Mouse (Mus musculus): ENCODE data around the gene Olfr1279. TPM values are rescaled to one million over a fixed set of nuclear protein-coding genes. Genes with fewer than 3 reads are reported as not detected.

The Olfr1279 gene
- not detected in 2 replicates for polyA plus RNA-seq (2011; ENCODE audit: insufficient read depth, insufficient read length, low read depth, missing spikeins)

GRCm38 (mm10) chr2:111300374-111300773, at the start of gene Olfr1279:
TSS of gene Olfr1279 (plus strand) at chr2:111300635.
- H3K4me1 ChIP-seq (ENCODE audit: control insufficient read depth, insufficient read depth, low read length) = no peaks in the 10 kb centered on the region
- no peak within 1 kb of the TSS for H3K27ac ChIP-seq (ENCODE audit: insufficient read depth, low read length)
- H3K27me3 ChIP-seq (ENCODE audit: control insufficient read depth, insufficient read depth, low read length, poor library complexity, severe bottlenecking) = no peaks in the 10 kb centered on the region
- H3K4me3 ChIP-seq (ENCODE audit: low read depth, low read length) = no peak within 1 kb of the TSS
- no peaks in the 10 kb centered on the region for H3K9me3 ChIP-seq (replicated peaks; ENCODE audit: control insufficient read depth, insufficient read depth, low read length, poor library complexity, severe bottlenecking)
- TF ChIP-seq EP300 (IDR thresholded peaks at IDR 0.05; ENCODE audit: insufficient read depth, low read depth, low read length) (no peak), CTCF (IDR thresholded peaks at IDR 0.05; ENCODE audit: low read depth, low read length) (no peak), POLR2A (IDR thresholded peaks at IDR 0.05; ENCODE audit: insufficient read depth, low read length) (no peak)
- no peaks in the 10 kb centered on the region for H3K36me3 ChIP-seq (ENCODE audit: control insufficient read depth, insufficient read depth, low read length, poor library complexity, severe bottlenecking)
- no peak within 1 kb of the TSS for H3K9ac ChIP-seq (ENCODE audit: low read depth, poor library complexity, severe bottlenecking)

- H3K9me3 ChIP-seq (replicated peaks; ENCODE audit: control insufficient read depth, insufficient read depth, low read length, poor library complexity, severe bottlenecking) = no peaks in the 10 kb centered on the region
- H3K4me1 ChIP-seq (ENCODE audit: control insufficient read depth, insufficient read depth, low read length) = no peaks in the 10 kb centered on the region
- H3K27ac ChIP-seq (ENCODE audit: insufficient read depth, low read length) = no peak within 1 kb of the TSS
- H3K4me3 ChIP-seq (ENCODE audit: low read depth, low read length) = no peak within 1 kb of the TSS
- TF ChIP-seq EP300 (IDR thresholded peaks at IDR 0.05; ENCODE audit: insufficient read depth, low read depth, low read length) = no peak
- no peaks in the 10 kb centered on the region for H3K36me3 ChIP-seq (ENCODE audit: control insufficient read depth, insufficient read depth, low read length, poor library complexity, severe bottlenecking)
- H3K9ac ChIP-seq (ENCODE audit: low read depth, poor library complexity, severe bottlenecking) = no peak within 1 kb of the TSS
- H3K27me3 ChIP-seq (ENCODE audit: control insufficient read depth, insufficient read depth, low read length, poor library complexity, severe bottlenecking) = no peaks in the 10 kb centered on the region
These were observed 46.2 kb upstream of the Olfr1279 start, which contains the start of gene Olfr1276 for GRCm38 (mm10) chr2:111254216-111254615. TSS of gene Olfr1276 (plus strand) at chr2:111254516.

GRCm38 (mm10) chr2:111274006-111274405, 26.4 kb upstream of the Olfr1279 start, which contains the start of gene Olfr1277:
TSS of gene Olfr1277 (minus strand) at chr2:111274106.
- Histone ChIP-seq H3K4me1 (ENCODE audit: control insufficient read depth, insufficient read depth, low read length) (no peaks in the 10 kb centered on the region), H3K27ac (ENCODE audit: insufficient read depth, low read length) (no peak within 1 kb of the TSS), H3K36me3 (ENCODE audit: control insufficient read depth, insufficient read depth, low read length, poor library complexity, severe bottlenecking) (no peaks in the 10 kb centered on the region), H3K9me3 (replicated peaks; ENCODE audit: control insufficient read depth, insufficient read depth, low read length, poor library complexity, severe bottlenecking) (no peaks in the 10 kb centered on the region), H3K4me3 (ENCODE audit: low read depth, low read length) (no peak within 1 kb of the TSS), H3K27me3 (ENCODE audit: control insufficient read depth, insufficient read depth, low read length, poor library complexity, severe bottlenecking) (no peaks in the 10 kb centered on the region), H3K9ac (ENCODE audit: low read depth, poor library complexity, severe bottlenecking) (no peak within 1 kb of the TSS)
- TF ChIP-seq POLR2A (IDR thresholded peaks at IDR 0.05; ENCODE audit: insufficient read depth, low read length) = no peak
- no peak for TF ChIP-seq CTCF (IDR thresholded peaks at IDR 0.05; ENCODE audit: low read depth, low read length)
- TF ChIP-seq EP300 (IDR thresholded peaks at IDR 0.05; ENCODE audit: insufficient read depth, low read depth, low read length) = no peak

GRCm38 (mm10) chr2:111289836-111290235, 10.6 kb upstream of the Olfr1279 start, which contains the start of gene Olfr1278:
TSS of gene Olfr1278 (plus strand) at chr2:111290136.
- no peaks in the 10 kb centered on the region for H3K9me3 ChIP-seq (replicated peaks; ENCODE audit: control insufficient read depth, insufficient read depth, low read length, poor library complexity, severe bottlenecking)
- no peaks in the 10 kb centered on the region for H3K36me3 ChIP-seq (ENCODE audit: control insufficient read depth, insufficient read depth, low read length, poor library complexity, severe bottlenecking)
- H3K27me3 ChIP-seq (ENCODE audit: control insufficient read depth, insufficient read depth, low read length, poor library complexity, severe bottlenecking) = no peaks in the 10 kb centered on the region
- H3K4me3 ChIP-seq (ENCODE audit: low read depth, low read length) = no peak within 1 kb of the TSS
- H3K27ac ChIP-seq (ENCODE audit: insufficient read depth, low read length) = no peak within 1 kb of the TSS
- no peak within 1 kb of the TSS for H3K9ac ChIP-seq (ENCODE audit: low read depth, poor library complexity, severe bottlenecking)
- TF ChIP-seq EP300 (IDR thresholded peaks at IDR 0.05; ENCODE audit: insufficient read depth, low read depth, low read length) (no peak), CTCF (IDR thresholded peaks at IDR 0.05; ENCODE audit: low read depth, low read length) (no peak), POLR2A (IDR thresholded peaks at IDR 0.05; ENCODE audit: insufficient read depth, low read length) (no peak)
- H3K4me1 ChIP-seq (ENCODE audit: control insufficient read depth, insufficient read depth, low read length) = no peaks in the 10 kb centered on the region

GRCm38 (mm10) chr2:111298541-111298940, 1.9 kb upstream of the Olfr1279 start:
- Histone ChIP-seq H3K4me3 (ENCODE audit: low read depth, low read length) (no peak overlapping the region), H3K27ac (ENCODE audit: insufficient read depth, low read length) (no peak overlapping the region), H3K4me1 (ENCODE audit: control insufficient read depth, insufficient read depth, low read length) (no peaks in the 10 kb centered on the region), H3K9me3 (replicated peaks; ENCODE audit: control insufficient read depth, insufficient read depth, low read length, poor library complexity, severe bottlenecking) (no peaks in the 10 kb centered on the region), H3K9ac (ENCODE audit: low read depth, poor library complexity, severe bottlenecking) (no peak overlapping the region), H3K36me3 (ENCODE audit: control insufficient read depth, insufficient read depth, low read length, poor library complexity, severe bottlenecking) (no peaks in the 10 kb centered on the region), H3K27me3 (ENCODE audit: control insufficient read depth, insufficient read depth, low read length, poor library complexity, severe bottlenecking) (no peaks in the 10 kb centered on the region)
- TF ChIP-seq POLR2A (IDR thresholded peaks at IDR 0.05; ENCODE audit: insufficient read depth, low read length) (no peak), CTCF (IDR thresholded peaks at IDR 0.05; ENCODE audit: low read depth, low read length) (no peak), EP300 (IDR thresholded peaks at IDR 0.05; ENCODE audit: insufficient read depth, low read depth, low read length) (no peak)

- no peak for TF ChIP-seq EP300 (IDR thresholded peaks at IDR 0.05; ENCODE audit: insufficient read depth, low read depth, low read length)
- no peak for TF ChIP-seq CTCF (IDR thresholded peaks at IDR 0.05; ENCODE audit: low read depth, low read length)
- no peak for TF ChIP-seq POLR2A (IDR thresholded peaks at IDR 0.05; ENCODE audit: insufficient read depth, low read length)
- Histone ChIP-seq H3K4me3 (ENCODE audit: low read depth, low read length) (no peak within 1 kb of the TSS), H3K9me3 (replicated peaks; ENCODE audit: control insufficient read depth, insufficient read depth, low read length, poor library complexity, severe bottlenecking) (no peaks in the 10 kb centered on the region), H3K36me3 (ENCODE audit: control insufficient read depth, insufficient read depth, low read length, poor library complexity, severe bottlenecking) (no peaks in the 10 kb centered on the region), H3K9ac (ENCODE audit: low read depth, poor library complexity, severe bottlenecking) (no peak within 1 kb of the TSS), H3K4me1 (ENCODE audit: control insufficient read depth, insufficient read depth, low read length) (no peaks in the 10 kb centered on the region), H3K27me3 (ENCODE audit: control insufficient read depth, insufficient read depth, low read length, poor library complexity, severe bottlenecking) (no peaks in the 10 kb centered on the region), H3K27ac (ENCODE audit: insufficient read depth, low read length) (no peak within 1 kb of the TSS)
These were observed 13.3 kb downstream of the Olfr1279 start, which contains the start of gene Olfr1280 for GRCm38 (mm10) chr2:111313717-111314116. TSS of gene Olfr1280 (plus strand) at chr2:111314017.

Measured in ES-Bruce4 (cell line).